In genomic region chr4:151977748-151978147, GRCm38 (mm10) we compare ENCODE assay signal across 9 mouse cellular contexts. TPM values are rescaled to one million over a fixed set of nuclear protein-coding genes. Genes with fewer than 3 reads are reported as not detected.
DNase-seq lines count a peak whose midpoint lies in the region; TF ChIP-seq lines count a peak whose summit lies in the region.
"Had no signal": no experiment of that assay in that cellular context is flagged by ENCODE, and none has a peak within 500 bp of the region (broad histone marks: within the 10 kb centered on the region; RNA-seq: fewer than 3 reads in every experiment).

No protein-coding gene starts in this region.

- no peak overlapping the region for H3K9ac ChIP-seq in liver, adult 2 months (ENCODE audit: low read depth, low read length)
- H3K9ac ChIP-seq: embryonic facial prominence, embryonic 12.5 days had no signal

- peak; percentile 67; the same call in 1 of the 2 replicates for TF ChIP-seq CTCF in testis, adult 2 months (IDR thresholded peaks at IDR 0.05; ENCODE audit: control insufficient read depth, insufficient read depth, insufficient replicate concordance, low read depth, low read length)
- peak; percentile 89 for TF ChIP-seq CTCF in liver, adult 2 months (IDR thresholded peaks at IDR 0.05; ENCODE audit: low read depth, low read length)

- H3K27me3 ChIP-seq in testis, adult 2 months (ENCODE audit: control insufficient read depth, insufficient read depth, low read length): no peaks in the 10 kb centered on the region
- no peaks in the 10 kb centered on the region for H3K27me3 ChIP-seq in liver, adult 2 months (ENCODE audit: control insufficient read depth, insufficient read depth, low read length)
- no peaks in the 10 kb centered on the region for H3K27me3 ChIP-seq in myocyte (ENCODE audit: control insufficient read depth, insufficient read depth, insufficient read length)
- H3K27me3 ChIP-seq: embryonic facial prominence, embryonic 12.5 days had no signal

- no peak overlapping the region for H3K4me3 ChIP-seq in testis, adult 2 months (ENCODE audit: control insufficient read depth, low read depth, low read length)
- H3K4me3 ChIP-seq in liver, adult 2 months (ENCODE audit: insufficient read depth, low read depth, low read length): no peak overlapping the region
- no peak overlapping the region for H3K4me3 ChIP-seq in myocyte
- H3K4me3 ChIP-seq: embryonic facial prominence, embryonic 12.5 days had no signal

- TF ChIP-seq POLR2A in testis, adult 2 months (IDR thresholded peaks at IDR 0.05; ENCODE audit: control insufficient read depth, low read depth, low read length): no peak
- no peak for TF ChIP-seq POLR2A in liver, adult 2 months (IDR thresholded peaks at IDR 0.05; ENCODE audit: extremely low read depth, insufficient read depth, low read length)
- TF ChIP-seq POLR2A in myocyte (IDR thresholded peaks at IDR 0.05; ENCODE audit: insufficient read length, low read depth): peak; percentile 12

- no peak overlapping the region for H3ac ChIP-seq in myocyte (ENCODE audit: control insufficient read depth, insufficient read length)

- H3K27ac ChIP-seq in testis, adult 2 months (ENCODE audit: control insufficient read depth, insufficient read depth, low read depth, low read length): no peak overlapping the region
- H3K27ac ChIP-seq in liver, adult 2 months (replicated peaks; ENCODE audit: insufficient read depth, low read depth, low read length): no peak overlapping the region
- H3K27ac ChIP-seq: embryonic facial prominence, embryonic 12.5 days had no signal

- no peaks in the 10 kb centered on the region for H3K79me2 ChIP-seq in liver, adult 2 months (ENCODE audit: control insufficient read depth, insufficient read depth, low read length)
- peaks cover under 1% of the 10 kb centered on the region for H3K79me2 ChIP-seq in myocyte (ENCODE audit: control insufficient read depth, insufficient read depth)

- no peaks in the 10 kb centered on the region; the same call in 1 of the 2 replicates for H3K36me3 ChIP-seq in testis, adult 2 months (ENCODE audit: control insufficient read depth, insufficient read depth, low read length)
- peaks cover 6% of the 10 kb centered on the region; the same call in 1 of the 2 replicates for H3K36me3 ChIP-seq in liver, adult 2 months (ENCODE audit: control insufficient read depth, insufficient read depth, low read length)
- H3K36me3 ChIP-seq in myocyte (ENCODE audit: control insufficient read depth, insufficient read depth): peaks cover 15% of the 10 kb centered on the region

- H3K4me1 ChIP-seq in testis, adult 2 months (ENCODE audit: control insufficient read depth, insufficient read depth, low read length): no peaks in the 10 kb centered on the region
- H3K4me1 ChIP-seq in liver, adult 2 months (ENCODE audit: control insufficient read depth, insufficient read depth, low read length): no peaks in the 10 kb centered on the region
- H3K4me1 ChIP-seq: embryonic facial prominence, embryonic 12.5 days had no signal

- no peak overlapping the region for H3K4me2 ChIP-seq in myocyte (ENCODE audit: low read depth)
- H3K4me2 ChIP-seq: embryonic facial prominence, embryonic 12.5 days had no signal

- 50% methylated on average over 10 of the region's 10 CpGs for WGBS in liver, adult 2 months

- DNase-seq in testis, postnatal 14 days (ENCODE audit: low spot score): no peak
- DNase-seq in cerebellum, postnatal 25 days: peak; percentile 92 to 94
- DNase-seq in frontal cortex, postnatal 36 days (ENCODE audit: low spot score in 2 of 2): peak; percentile 92
- DNase-seq in kidney, adult 9 months: peak; percentile 87
- peak; percentile 29 for DNase-seq in liver, adult 2 months (ENCODE audit: extremely low read depth, low read depth, low spot score)
- peak; percentile 85 to 97 for DNase-seq in spleen, postnatal 4 days (ENCODE audit: low spot score in 2 of 2)

TF ChIP-seq in myocyte, 11 proteins besides CTCF, POLR2A, EP300 and RAD21:
- no peak for TF ChIP-seq MYOG (IDR thresholded peaks at IDR 0.05; ENCODE audit: control insufficient read depth in 1 of 3, insufficient read depth in 1 of 3, insufficient read length in 2 of 3, low read depth in 2 of 3)
- TF ChIP-seq MYOD1 (IDR thresholded peaks at IDR 0.05; ENCODE audit: control insufficient read depth in 1 of 3, insufficient read length in 2 of 3, low read depth in 2 of 3): no peak
- no peak for TF ChIP-seq CEBPB (IDR thresholded peaks at IDR 0.05; ENCODE audit: insufficient read depth, poor library complexity, severe bottlenecking)

RNA-seq across cellular contexts. Expression of gene Thap3, which starts 11.0 kb away (rescaled TPM):
- polyA plus RNA-seq in testis, adult 2 months (2012; rRNA removed): 4.2 and 5.5 TPM in 2 replicates
- 7.9 and 8.0 TPM in 2 replicates for total RNA-seq in liver, adult 2 months (2014; rRNA removed)
- 20.8 and 24.1 TPM in 2 replicates for polyA plus RNA-seq in liver, adult 2 months (2012; rRNA removed)
- polyA plus RNA-seq in myocyte (2012; fragmentation: generic; extraction: Trizol): 46.4 TPM

RNA-seq across cellular contexts. Expression of gene Phf13, which starts 18.3 kb away (rescaled TPM):
- polyA plus RNA-seq in testis, adult 2 months (2012; rRNA removed): 41.8 and 43.6 TPM in 2 replicates
- total RNA-seq in liver, adult 2 months (2014; rRNA removed): 1.3 and 1.4 TPM in 2 replicates
- 1.9 and 2.7 TPM in 2 replicates for polyA plus RNA-seq in liver, adult 2 months (2012; rRNA removed)
- 13.5 TPM for polyA plus RNA-seq in myocyte (2012; fragmentation: generic; extraction: Trizol)

RNA-seq across cellular contexts. Expression of gene Klhl21, which starts 30.9 kb away (rescaled TPM):
- 17.1 TPM in 2 replicates for polyA plus RNA-seq in testis, adult 2 months (2012; rRNA removed)
- 25.8 and 30.8 TPM in 2 replicates for total RNA-seq in liver, adult 2 months (2014; rRNA removed)
- 21.8 and 23.9 TPM in 2 replicates for polyA plus RNA-seq in liver, adult 2 months (2012; rRNA removed)
- polyA plus RNA-seq in myocyte (2012; fragmentation: generic; extraction: Trizol): 25.8 TPM

RNA-seq across cellular contexts. Expression of gene Dnajc11, which starts 44.3 kb away (rescaled TPM):
- 28.6 and 31.2 TPM in 2 replicates for polyA plus RNA-seq in testis, adult 2 months (2012; rRNA removed)
- 23.9 and 27.4 TPM in 2 replicates for total RNA-seq in liver, adult 2 months (2014; rRNA removed)
- polyA plus RNA-seq in liver, adult 2 months (2012; rRNA removed): 47.9 and 52.6 TPM in 2 replicates
- 45.5 TPM for polyA plus RNA-seq in myocyte (2012; fragmentation: generic; extraction: Trizol)

RNA-seq across cellular contexts. Expression of gene Zbtb48, which starts 49.7 kb away (rescaled TPM):
- polyA plus RNA-seq in testis, adult 2 months (2012; rRNA removed): 18.2 and 22.4 TPM in 2 replicates
- total RNA-seq in liver, adult 2 months (2014; rRNA removed): 12.0 and 16.0 TPM in 2 replicates
- 11.8 and 16.6 TPM in 2 replicates for polyA plus RNA-seq in liver, adult 2 months (2012; rRNA removed)
- 7.2 TPM for polyA plus RNA-seq in myocyte (2012; fragmentation: generic; extraction: Trizol)
